Mouse (Mus musculus): Measurements from ENCODE around the gene Etv6.

- TF ChIP-seq CTCF (IDR thresholded peaks at IDR 0.05; ENCODE audit: low read depth, low read length) (no peak), POLR2A (IDR thresholded peaks at IDR 0.05; ENCODE audit: extremely low read depth, insufficient read depth, low read length) (no peak)
Measured at GRCm38 (mm10) chr6:134171235-134171634, 135.7 kb downstream of the Etv6 start.
